Mouse (Mus musculus): ENCODE results near the gene Exosc5.

Gene Exosc5

DNA sequence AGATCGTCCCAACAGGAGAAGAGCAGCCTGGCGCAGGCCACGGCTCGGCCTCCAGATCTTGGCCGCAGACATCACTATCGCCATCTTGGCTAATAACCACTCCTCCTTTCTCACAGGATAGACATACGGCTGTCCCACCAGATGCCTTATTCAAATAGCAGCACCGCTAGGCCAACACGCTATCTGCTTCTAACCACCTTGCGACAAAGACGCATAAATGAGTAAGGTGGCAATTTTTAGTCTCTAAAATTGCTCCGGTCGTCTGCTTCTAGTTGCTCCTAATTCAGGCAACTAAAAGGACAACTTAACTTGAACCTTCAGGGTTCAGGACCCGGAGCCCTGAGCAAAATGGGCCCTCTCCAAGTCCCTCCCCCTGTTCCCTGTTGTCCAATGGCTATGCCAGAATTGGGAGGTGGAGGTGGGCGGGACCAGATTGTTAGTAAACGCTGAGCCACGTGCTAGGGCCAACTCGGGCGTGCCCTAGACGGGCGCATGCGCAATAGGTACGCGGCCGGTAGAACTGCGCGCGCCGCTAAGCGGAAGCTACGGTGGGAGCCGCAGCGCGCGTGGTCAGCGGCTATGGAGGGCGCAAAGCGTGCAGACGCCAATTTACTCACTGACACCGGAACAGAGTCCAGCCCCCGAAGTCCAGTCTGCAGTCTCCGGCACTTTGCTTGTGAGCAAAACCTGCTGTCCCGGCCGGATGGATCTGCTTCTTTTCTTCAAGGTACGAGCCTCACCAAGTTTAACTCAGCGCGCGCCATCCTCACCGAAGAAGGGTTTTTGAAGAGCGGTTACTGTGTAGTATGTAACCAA is at the start of gene Exosc5, which contains the start of gene Bckdha:
Exosc5 (plus strand) TSS at position 508 of the 816 bp plus-strand sequence.
Bckdha (minus strand) TSS at position 325 of the 816 bp plus-strand sequence.
- DNase-seq (ENCODE audit: low read depth, low spot score) = peak; percentile 100

DNA sequence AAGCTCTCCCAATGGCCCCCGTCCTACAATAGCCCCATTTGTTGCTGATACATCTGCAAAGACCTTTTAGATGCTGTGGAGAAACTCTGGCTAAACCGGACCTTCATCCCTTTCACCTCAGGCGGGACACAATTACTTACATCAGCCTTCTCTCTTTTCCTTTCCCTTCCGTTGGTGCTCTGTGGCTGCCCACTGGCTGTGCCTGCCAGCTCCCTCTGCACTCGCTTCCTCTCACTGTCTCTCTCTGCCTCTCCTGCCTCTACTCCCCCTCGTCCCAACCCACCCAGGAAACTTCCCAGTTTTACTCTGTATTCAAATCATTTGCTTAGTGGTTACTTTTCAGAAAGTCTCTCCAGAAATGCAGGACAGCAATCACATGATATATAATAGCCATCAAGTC is 48.9 kb upstream of the Exosc5 start:
- DNase-seq (ENCODE audit: low read depth, low spot score) = no peak

DNA sequence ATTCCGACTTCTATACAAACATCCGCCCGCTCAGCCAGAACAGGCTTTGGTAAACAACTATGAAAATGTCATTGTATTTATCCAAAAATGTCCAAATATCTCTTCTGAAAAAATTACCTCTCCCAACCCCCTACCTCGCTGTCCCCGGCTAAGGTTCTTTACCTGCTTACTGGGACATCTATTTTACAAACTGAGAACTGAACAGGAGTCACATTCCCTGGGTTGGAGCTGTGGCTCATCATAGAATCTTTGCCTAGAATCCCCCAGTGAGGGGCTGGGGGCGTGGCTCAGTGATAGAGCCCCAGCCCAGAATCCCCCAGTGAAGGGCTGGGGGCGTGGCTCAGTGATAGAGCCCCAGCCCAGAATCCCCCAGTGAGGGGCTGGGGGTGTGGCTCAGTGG is 47.5 kb upstream of the Exosc5 start:
- DNase-seq (ENCODE audit: low read depth, low spot score) = no peak

DNA sequence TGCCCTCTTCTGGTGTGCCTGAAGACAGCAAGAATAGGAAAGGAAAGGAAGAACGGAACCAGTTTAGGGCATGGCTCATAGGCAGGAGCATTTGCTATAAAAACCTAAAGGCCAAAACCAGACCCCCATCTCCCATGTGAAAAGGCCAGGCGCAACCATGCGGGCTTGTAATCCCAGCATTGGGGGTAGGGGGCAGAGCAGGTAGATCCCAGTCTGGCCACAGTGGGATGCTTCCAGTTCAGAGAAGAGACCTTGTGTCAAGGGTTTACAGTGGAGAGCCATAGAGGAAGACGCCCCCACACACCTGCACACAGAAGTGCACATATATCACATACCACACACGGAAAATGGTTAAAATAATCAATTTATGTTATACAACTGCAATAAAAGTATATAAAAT is 44.9 kb upstream of the Exosc5 start:
- no peak for DNase-seq (ENCODE audit: low read depth, low spot score)

DNA sequence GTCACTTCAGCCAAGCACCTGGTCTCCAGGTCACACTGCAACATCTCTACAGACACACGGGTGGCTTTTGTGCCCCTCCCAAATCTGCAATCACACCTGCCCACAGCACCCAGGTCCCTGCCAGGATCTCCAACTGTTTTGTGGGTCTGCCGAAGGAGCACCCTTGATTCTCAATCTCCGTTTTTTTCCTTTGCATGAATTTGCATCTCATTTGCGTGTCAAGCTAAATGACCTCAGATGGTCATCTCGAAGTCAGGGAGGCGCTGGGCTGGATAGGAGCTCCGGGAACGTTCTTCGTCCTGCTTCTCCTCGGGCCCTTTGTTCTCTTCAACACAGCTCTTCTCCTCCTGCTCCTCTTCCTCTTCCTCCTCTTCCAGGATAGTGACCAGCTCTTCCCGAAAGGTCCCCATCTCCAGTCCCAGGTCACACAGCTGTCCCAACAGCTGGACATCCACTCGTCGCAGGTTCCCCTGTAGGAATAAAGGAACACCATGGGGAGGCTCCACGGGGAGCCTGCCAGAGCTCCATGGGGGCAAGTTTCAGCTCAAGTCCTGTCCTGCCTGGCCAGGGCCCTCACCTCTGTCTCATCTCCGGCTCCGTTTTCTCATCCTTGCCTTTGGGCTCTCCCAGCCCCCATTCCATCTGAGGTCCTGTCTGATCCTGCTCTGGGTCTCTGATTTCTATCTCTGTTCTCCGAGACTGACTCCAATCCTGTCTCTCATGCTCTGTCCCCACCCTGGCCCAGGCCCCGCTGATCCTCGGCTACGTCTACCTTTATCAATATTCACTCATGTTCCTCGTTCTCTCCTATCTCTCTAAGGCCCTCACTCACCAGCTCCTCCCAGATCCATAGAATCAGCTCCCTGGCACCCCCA is 43.9 kb upstream of the Exosc5 start:
- no peak for DNase-seq (ENCODE audit: low read depth, low spot score)

DNA sequence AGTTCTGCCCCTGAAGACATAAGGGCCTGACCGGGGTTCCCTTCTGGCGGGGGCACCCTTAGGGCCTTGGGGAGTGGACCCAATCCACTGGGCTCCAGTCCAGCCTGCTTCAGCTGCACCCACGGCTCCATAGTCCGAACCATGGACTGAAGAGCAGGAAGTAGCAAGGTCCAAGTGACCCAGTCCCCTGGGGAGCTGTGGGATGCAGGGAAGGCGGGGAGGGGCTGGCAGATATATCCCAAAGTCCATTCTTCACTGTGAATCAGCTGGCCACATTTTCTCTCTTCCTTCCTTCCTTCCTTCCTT is 43.3 kb upstream of the Exosc5 start, which contains the start of gene Erich4:
Erich4 (minus strand) TSS at position 187 of the 306 bp plus-strand sequence.
- DNase-seq (ENCODE audit: low read depth, low spot score) = no peak

DNA sequence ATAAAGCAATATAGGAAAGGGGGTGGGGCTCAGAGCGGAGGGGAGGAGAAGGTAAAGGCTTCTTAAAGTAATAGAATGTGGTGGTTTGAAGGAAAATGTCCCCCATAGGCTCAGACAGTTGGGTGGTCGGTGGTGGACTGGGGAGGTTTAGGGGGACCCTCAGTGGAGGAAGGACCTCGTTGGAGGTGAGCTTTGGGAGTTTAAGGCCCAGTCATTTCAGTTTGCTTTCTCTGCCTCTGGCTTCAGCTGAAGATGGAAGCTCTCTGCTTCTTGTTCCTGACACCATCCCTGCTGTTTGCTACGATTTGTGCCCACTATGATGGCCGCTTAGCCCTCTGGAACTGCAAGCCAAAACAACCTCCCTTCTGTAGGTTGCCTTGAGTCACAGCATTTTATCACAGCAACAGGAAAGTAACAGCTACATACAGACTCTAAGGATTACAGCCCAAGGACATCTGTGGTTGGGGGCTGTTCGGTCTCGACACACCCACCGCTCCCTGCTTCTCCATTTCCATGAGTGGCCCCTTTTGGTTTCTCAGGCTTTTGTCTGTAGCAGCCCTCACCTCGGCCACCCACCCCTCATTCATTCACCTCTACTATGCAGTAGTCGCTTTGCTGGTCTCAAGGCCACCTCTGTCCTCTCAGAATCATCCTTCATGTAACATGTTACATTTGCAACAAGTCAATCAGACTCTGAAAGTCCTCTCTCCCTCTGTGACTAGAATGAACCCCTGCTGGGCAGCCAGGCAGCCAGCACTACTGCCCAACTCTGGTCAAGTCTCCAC is 41.4 kb upstream of the Exosc5 start:
- no peak for DNase-seq (ENCODE audit: low read depth, low spot score)

DNA sequence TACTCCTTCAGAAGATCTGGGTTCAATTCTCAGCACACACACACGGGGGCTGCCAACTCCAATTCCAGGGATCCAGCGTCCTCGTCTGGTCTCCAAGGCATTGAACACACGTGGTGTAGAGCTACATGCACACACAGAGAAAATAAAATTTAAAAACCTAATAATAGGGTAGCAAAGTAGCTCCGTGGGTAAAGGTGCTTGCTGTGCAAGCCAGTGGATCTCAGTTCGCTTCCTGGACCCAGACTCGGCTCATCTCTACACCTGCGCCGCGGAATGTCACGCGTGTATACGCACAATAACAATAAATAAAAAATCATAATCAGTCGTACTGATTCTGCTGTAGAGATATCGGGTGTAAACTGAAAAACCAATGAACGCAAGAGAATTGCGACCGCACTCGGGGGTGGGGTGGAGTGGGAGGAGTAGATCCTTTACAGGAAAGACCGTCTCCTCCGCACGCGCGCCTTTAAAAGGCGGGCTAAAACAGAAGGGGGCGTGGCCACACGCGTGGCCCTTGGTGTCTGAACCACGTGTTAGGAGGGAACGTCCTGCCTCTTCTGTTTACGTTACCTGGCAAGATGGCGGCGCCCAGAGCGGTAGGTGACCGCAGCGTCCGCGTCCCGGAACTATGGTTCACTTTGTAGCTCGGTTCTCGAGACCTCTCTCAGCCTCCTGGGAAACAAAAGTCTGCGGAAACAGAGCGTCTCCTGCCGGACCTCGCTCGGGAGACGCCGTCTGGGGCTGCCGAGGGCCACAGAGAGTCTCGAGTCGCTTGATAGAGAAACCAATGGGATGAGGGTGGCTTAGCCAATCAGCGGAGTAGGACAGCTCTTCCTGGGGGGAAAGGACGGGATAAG is 39.9 kb upstream of the Exosc5 start, which contains the start of gene Dmac2:
Dmac2 (plus strand) TSS at position 550 of the 857 bp plus-strand sequence.
- DNase-seq (ENCODE audit: low read depth, low spot score) = peak; percentile 90

DNA sequence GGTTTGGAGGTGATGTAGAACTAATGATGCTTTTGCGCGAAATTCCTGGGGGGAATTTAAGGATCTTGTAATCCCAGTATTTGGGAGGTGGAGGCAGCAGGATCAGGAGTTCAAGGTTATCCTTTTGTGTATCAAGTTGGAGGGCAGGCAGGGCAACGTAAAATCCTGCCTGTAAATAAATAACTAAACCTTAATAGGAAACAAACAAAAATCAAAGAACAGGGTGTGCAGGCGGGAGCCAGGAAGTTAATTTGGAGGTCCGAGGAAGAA is 39.3 kb upstream of the Exosc5 start:
- DNase-seq (ENCODE audit: low read depth, low spot score) = no peak

DNA sequence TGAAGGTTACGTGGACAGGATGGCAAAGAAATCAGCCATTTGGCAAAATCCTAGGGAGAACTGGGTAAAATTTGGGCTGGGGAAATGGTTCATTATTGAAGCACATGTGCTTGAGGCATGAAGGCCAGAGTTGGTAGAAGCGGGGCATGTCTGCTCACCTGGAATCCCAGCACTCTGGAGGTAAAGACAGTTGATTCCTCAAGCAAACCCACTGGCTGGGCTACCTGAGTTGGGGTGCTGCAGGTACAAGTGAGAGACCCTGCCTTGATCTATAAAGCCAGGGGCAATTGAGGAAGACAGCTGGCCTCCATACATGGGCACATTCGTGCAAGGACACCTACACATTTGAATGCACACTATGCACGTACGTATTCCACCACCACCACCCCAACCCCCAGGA is 38.9 kb upstream of the Exosc5 start:
- no peak for DNase-seq (ENCODE audit: low read depth, low spot score)

DNA sequence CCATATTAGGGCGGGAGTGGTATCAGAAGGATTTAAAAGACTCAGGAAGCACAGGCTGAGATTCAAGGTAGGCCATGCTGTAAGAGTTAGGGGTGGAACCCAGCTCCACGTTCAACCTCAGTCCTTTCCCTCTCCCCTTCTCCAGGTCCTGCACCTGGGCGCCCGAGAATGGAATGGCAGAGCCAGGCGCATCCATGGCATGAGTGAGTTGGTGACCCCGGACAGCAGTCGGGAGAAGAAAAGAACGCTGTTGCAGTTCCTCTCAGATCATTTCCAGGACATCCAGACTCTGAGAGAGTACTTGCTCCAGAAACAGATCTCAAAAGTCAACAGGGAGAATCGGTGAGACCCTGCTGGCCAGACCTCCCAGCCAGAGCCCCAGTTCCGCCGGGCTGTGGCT is 38.2 kb upstream of the Exosc5 start:
- no peak for DNase-seq (ENCODE audit: low read depth, low spot score)

DNA sequence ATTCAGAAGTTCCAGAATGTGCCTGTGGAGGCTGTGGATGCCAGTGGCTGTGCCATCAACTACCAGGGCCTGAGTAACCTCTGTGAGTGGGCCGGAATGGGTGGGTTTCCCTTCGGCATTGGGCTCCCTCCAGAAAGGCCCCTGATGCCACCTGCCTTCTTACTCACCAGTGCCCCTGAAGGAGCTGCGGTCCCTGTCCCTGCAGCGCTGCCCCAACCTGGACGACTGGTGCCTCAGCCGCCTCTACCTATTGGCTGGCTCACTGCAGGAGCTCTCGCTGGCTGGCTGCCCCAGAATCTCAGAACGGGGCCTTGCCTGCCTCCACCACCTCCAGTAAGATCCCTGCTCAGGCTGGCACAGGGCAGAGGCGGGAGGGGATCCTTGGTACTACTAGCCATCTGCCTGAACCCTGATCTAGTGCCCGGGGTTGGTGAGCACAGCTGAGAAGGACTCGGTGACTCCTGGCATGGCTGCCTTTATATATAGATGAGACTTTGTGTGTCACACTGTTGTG is 35.0 kb upstream of the Exosc5 start:
- DNase-seq (ENCODE audit: low read depth, low spot score) = no peak

DNA sequence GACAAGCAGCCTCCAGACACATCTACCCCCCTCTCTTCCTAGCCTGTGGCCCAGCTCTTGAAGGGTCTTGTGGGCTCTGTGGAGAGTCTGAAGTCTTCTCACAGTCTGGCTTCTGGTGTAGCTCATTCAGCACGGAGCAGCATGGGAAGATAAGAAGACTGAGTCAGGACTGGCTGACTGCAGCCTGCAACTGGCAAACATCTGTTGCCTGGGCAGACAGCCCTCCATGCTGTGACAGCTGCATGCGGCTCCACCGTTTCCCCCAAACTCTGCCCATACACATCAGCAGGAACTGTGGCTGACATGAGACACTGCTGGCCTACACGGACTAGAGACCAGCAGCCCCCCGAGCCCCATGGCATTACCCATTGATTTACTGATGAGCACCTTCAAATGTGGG is 34.1 kb upstream of the Exosc5 start:
- no peak for DNase-seq (ENCODE audit: low read depth, low spot score)

DNA sequence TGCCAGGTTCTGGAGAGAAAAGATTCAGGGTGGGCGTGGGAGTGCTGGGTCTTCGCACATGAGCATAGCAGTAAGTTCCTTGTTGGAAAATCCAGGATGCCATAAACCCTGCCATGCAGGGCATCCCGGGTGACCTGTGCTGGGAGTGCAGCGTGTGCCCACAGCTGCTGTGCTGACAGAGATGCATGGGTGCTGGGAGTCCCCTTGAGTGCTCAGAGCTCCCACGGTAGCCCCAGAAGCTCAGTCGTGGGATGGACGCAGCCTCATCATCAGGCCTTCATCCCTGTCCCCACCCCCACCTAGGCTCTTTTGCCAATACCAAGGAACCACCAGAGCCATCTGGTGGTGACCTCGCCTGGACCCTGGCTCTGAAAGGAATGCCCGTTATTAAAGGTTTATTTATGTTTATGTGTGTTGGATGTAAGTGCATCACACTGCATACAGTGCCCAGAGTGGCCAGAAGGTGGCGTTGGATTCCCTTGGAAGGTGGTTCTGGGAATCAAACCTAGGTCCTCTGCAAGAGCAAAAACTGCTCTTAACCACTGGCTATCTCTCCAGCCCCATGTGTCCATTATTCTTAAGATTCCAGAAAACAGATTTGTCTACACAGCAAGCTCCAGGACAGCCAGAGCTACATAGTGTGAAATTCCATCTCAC is 33.2 kb upstream of the Exosc5 start:
- no peak for DNase-seq (ENCODE audit: low read depth, low spot score)

DNA sequence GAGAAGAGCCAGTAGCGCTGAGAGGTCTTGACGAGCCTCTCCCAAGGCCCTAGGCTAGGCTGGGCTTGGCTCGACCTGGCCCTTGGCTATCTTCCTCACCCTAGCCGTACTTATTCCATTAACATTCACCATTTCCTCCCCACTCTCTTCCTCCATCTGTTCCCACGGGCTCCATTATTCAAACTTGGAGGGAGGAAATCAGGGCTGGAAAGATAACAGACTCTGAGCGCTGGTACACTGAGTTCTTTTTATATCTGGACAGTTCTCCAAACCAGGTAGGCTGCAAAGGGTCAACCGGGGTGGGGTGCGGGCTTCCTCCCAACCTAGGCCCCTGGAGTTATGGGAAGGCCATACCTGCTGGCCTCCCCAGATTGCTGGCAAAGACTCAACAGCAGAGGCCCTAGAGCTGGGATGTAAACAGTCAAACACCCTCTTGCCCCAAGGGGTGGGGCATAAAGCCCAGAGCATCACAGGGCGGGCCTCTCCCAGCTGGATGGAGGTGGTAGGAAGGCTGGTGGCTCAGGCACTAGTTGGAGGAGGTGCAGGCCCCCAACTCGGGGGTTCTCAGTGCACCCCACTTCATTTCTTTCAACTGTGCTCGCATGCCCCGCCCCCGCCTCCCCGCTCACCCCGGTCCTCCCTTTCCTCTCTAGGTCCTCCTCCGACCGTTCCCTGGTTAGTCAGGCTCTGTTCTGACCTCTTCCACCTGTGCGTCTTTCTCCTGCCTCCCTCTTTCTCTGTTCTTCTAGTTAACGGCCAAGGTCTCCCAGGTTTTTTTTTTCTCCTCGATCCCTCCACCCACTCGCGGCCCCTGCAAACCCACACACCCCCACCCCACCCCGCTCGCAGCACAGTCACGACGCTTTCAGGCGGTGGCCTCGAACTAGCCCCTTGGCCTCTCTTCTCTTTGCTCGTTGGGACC is 32.2 kb upstream of the Exosc5 start, which contains the start of gene B3gnt8:
B3gnt8 (plus strand) TSS at position 146 of the 922 bp plus-strand sequence.
- DNase-seq (ENCODE audit: low read depth, low spot score) = no peak

DNA sequence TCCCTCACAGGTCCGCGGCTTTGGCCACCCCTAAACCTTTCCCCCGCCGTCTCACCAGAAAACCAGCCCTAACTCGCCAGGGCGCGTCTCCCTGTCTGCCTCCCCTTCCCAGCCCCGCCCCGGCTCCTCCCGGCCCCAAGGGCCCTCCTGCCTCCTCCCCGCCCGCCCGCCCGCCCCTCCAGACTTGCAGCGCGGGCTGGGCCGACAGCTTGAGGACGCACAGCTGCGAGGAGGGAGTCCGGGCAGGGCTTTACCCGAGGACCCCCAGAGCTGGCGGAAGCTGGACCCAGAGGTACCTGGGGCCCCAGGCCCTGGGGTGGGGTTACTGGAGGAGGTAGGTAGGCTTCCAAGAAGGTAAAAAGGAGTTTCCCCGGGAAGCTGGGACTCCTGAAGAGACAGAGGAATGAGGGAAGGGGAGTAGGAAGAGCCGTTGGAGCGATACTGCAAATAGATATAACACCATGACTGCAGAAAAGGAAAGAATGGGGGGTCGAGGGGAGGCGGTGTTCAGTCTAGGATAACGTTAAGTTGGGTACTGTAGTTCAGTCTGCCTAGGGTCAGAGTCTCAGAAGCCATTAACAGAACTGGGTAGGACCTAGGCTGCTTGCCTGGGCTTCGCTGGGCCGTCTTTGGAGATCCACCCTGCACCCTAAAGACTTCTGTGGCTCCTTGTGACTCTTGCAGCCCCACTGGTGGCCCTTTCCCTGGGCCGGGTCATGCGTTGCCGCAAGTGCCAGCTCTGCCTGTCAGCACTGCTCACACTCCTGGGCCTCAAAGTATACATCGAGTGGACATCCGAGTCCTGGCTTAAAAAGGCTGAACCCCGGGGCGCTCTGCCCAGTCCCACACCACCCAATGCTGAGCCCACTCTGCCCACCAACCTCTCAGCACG is 31.3 kb upstream of the Exosc5 start:
- no peak for DNase-seq (ENCODE audit: low read depth, low spot score)

DNA sequence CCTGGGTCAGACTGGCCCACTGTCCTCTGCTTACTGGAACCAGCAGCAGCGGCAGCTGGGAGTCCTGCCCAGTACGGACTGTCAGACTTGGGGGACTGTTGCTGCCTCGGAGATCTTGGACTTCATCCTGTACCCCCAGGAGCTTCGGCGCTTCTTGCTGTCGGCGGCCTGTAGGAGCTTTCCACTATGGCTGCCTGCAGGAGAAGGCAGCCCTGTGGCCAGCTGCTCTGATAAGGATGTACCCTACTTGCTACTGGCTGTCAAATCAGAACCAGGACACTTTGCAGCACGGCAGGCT is 30.7 kb upstream of the Exosc5 start:
- DNase-seq (ENCODE audit: low read depth, low spot score) = no peak

DNA sequence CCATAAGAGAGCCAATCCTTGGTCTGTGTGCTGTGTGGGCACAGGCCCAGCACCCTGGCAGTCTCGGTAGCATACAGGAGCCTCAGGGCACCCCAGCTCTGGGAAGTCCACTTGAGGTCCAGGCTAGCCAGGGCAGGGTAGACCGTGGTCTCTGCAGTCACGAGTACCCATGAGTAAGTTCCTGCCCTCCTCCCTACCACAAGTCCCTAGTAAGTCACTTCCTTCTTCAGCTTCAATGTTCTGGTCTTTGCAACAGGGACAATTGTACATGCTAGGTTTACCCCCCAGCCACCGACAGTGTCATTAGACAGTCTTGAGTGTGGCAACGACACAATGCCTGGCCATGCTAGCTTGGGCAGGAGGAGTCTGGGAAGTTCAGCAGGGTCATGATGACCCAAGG is 26.3 kb upstream of the Exosc5 start:
- no peak for DNase-seq (ENCODE audit: low read depth, low spot score)
